Mouse (Mus musculus) liver, embryonic 14.5 days (tissue): ENCODE results near the gene Ak1.

Experiments used
- CTCF ChIP-seq: IDR thresholded peaks from 2 replicates; pipeline ENCODE4 v1.5.1; 2016; ENCODE audit warnings: antibody characterized with exemption, low read depth, control low read depth
- EP300 ChIP-seq: IDR thresholded peaks from 2 replicates; pipeline ENCODE4 v1.6.1; 2016; ENCODE audit warnings: antibody characterized with exemption, low read depth

- TF ChIP-seq CTCF (no peak), EP300 (no peak)
These were observed 50.5 kb downstream of the Ak1 start for GRCm38 (mm10) chr2:32671907-32672595.
